ENCODE assay signal across 18 mouse cellular contexts in the genomic region with DNA sequence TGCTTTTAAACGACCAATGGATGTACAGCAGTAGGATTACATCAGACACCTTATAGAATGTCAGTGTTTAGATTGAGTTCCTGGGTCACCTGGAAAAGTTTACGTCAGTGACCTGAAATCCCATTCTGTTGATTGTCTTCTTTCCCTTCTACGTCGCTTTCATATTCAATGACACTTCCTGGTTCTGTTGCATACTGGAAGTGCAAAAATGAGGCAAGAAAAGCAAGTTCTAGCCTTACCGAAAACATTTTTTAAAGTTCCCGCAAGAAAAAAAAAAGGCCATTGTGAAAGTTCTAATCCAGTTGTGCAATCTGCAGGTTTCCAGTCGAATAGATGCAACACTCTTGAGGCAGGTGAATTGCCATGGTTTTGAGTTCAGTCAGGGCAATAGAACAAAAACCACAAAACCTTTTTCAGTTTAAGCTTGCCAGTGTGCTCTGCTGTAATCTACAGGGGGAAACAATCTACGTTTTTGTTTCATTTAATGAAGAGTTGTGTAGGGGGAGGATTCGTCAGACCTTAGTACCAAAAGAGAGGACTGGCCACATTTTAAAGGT.
"Had no signal": no experiment of that assay in that cellular context is flagged by ENCODE, and none has a peak within 500 bp of the region (broad histone marks: within the 10 kb centered on the region; RNA-seq: fewer than 3 reads in every experiment).

No protein-coding gene starts in this region.

- H3K9ac ChIP-seq: intestine, embryonic 15.5 days; liver, embryonic 14.5 days; lung, embryonic 15.5 days; midbrain, embryonic 13.5 days; neural tube, embryonic 13.5 days had no signal

- DNase-seq: kidney, adult 11 months; kidney, adult 8-10 months; kidney, postnatal 14 days; kidney, postnatal 4 days; lung, adult 18-20 months; lung, postnatal 4 days; thymus, adult 18-20 months; thymus, postnatal 36 days had no signal

- H3K4me2 ChIP-seq: intestine, embryonic 15.5 days; liver, embryonic 11.5 days; lung, embryonic 15.5 days; midbrain, embryonic 13.5 days; neural tube, embryonic 13.5 days had no signal

- H3K27ac ChIP-seq: intestine, embryonic 15.5 days; liver, embryonic 14.5 days; lung, embryonic 15.5 days; midbrain, embryonic 10.5 days; midbrain, embryonic 13.5 days; neural tube, embryonic 13.5 days had no signal

- H3K9me3 ChIP-seq: intestine, embryonic 15.5 days; lung, embryonic 15.5 days; megakaryocyte, embryonic 14.5 days; midbrain, embryonic 10.5 days; midbrain, embryonic 13.5 days; neural tube, embryonic 13.5 days had no signal

- H3K4me1 ChIP-seq: intestine, embryonic 15.5 days; lung, embryonic 15.5 days; megakaryocyte, embryonic 14.5 days; midbrain, embryonic 10.5 days; midbrain, embryonic 13.5 days; neural tube, embryonic 13.5 days had no signal

- H3K27me3 ChIP-seq: intestine, embryonic 15.5 days; lung, embryonic 15.5 days; megakaryocyte, embryonic 14.5 days; midbrain, embryonic 13.5 days; neural tube, embryonic 13.5 days had no signal

- ATAC-seq: intestine, embryonic 15.5 days; midbrain, embryonic 13.5 days; midbrain, embryonic 16.5 days had no signal

- H3K36me3 ChIP-seq: intestine, embryonic 15.5 days; lung, embryonic 15.5 days; midbrain, embryonic 10.5 days; midbrain, embryonic 13.5 days; neural tube, embryonic 13.5 days had no signal

- H3K4me3 ChIP-seq: intestine, embryonic 15.5 days; lung, embryonic 15.5 days; megakaryocyte, embryonic 14.5 days; midbrain, embryonic 10.5 days; midbrain, embryonic 13.5 days; myocyte; neural tube, embryonic 13.5 days had no signal
